Mouse (Mus musculus) liver, adult 2 months (tissue): Measurements from ENCODE around the gene Hap1. TPM values are rescaled to one million over a fixed set of nuclear protein-coding genes. Genes with fewer than 3 reads are reported as not detected.

ENCODE experiments used
- DNase-seq: peaks from one replicate; pipeline ENCODE4 v3.0.0-alpha.2; 2011; ENCODE audit warnings: low read depth, low spot score; ENCODE audit errors: extremely low read depth
- H3K27ac ChIP-seq: fragments of 200-500 bp; replicated peaks from 2 replicates; pipeline ENCODE4 v1.5.1; 2012; ENCODE audit warnings: low read depth, mild to moderate bottlenecking, control low read depth, inconsistent platforms, low read length; ENCODE audit not compliant: insufficient read depth
- H3K27me3 ChIP-seq: fragments of 200-500 bp; 2 replicates; pipeline ENCODE4 v1.6.1; 2012; ENCODE audit warnings: mild to moderate bottlenecking, moderate library complexity, low read length, inconsistent platforms; ENCODE audit not compliant: control insufficient read depth, insufficient read depth
- H3K36me3 ChIP-seq: fragments of 200-500 bp; 2 replicates; pipeline ENCODE4 v1.6.1; 2012; ENCODE audit warnings: low read length, inconsistent platforms; ENCODE audit not compliant: control insufficient read depth, insufficient read depth
- H3K4me1 ChIP-seq: fragments of 200-500 bp; 2 replicates; pipeline ENCODE4 v1.6.1; 2011; ENCODE audit warnings: low read length; ENCODE audit not compliant: control insufficient read depth, insufficient read depth
- H3K4me3 ChIP-seq: fragments of 200-500 bp; 2 replicates; pipeline ENCODE4 v1.5.1; 2011; ENCODE audit warnings: low read depth, mild to moderate bottlenecking, control low read depth, low read length, moderate library complexity; ENCODE audit not compliant: insufficient read depth
- H3K79me2 ChIP-seq: fragments of 200-500 bp; 2 replicates; pipeline ENCODE4 v1.6.1; 2012; ENCODE audit warnings: inconsistent platforms, mild to moderate bottlenecking, low read length, moderate library complexity; ENCODE audit not compliant: control insufficient read depth, insufficient read depth
- H3K9ac ChIP-seq: fragments of 200-500 bp; 2 replicates; pipeline ENCODE4 v1.6.1; 2012; ENCODE audit warnings: low read depth, mild to moderate bottlenecking, control low read depth, inconsistent platforms, low read length
- CTCF ChIP-seq: fragments of 200-500 bp; IDR thresholded peaks from 2 replicates; pipeline ENCODE4 v1.5.1; 2011; ENCODE audit warnings: low read depth, low read length, control low read depth
- POLR2A ChIP-seq: fragments of 200-500 bp; IDR thresholded peaks from 2 replicates; pipeline ENCODE4 v1.6.1; 2011; ENCODE audit warnings: low read length, control low read depth; ENCODE audit not compliant: insufficient read depth; ENCODE audit errors: extremely low read depth
- WGBS: fragments of 180-500 bp; shearing (Covaris S2); methylation state at CpG from one replicate; pipeline ENCODE4 v1.1.7; 2018; 5-methylcytosine and 5-hydroxymethylcytosine counted together
- polyA plus RNA-seq: library from polyadenylated mRNA; depleted of rRNA; stranded (reverse); fragments of >200 nt; gene quantifications from 2 replicates; pipeline ENCODE4 v1.2.3, GENCODE M21; 2012
- total RNA-seq: library from RNA; depleted of rRNA; stranded (reverse); fragments of >200 nt; gene quantifications from 2 replicates; pipeline ENCODE4 v1.2.3, GENCODE M21; 2014

Hap1 gene
- total and polyA plus RNA-seq, 2 experiments = 0.65 to 1.2 TPM

- H3K27ac ChIP-seq = no peak overlapping the region
- 56% methylated on average over 5 of the region's 5 CpGs for WGBS
Measured at GRCm38 (mm10) chr11:100357408-100357807, 1.5 kb upstream of the Hap1 start.

GRCm38 (mm10) chr11:100356819-100357211 lies 887 bp upstream of the Hap1 start:
- no peak for DNase-seq
- H3K4me1 ChIP-seq = peaks cover 2% of the 10 kb centered on the region
- no peaks in the 10 kb centered on the region for H3K79me2 ChIP-seq
- H3K27ac ChIP-seq = no peak overlapping the region
- 0 out of 2 replicates have a peak, but pooled peaks cover 3% of the 10 kb centered on the region for H3K27me3 ChIP-seq
- WGBS = 20% methylated on average over 9 of the region's 9 CpGs
- no peak overlapping the region for H3K4me3 ChIP-seq
- no peaks in the 10 kb centered on the region for H3K36me3 ChIP-seq
- no peak overlapping the region for H3K9ac ChIP-seq
- no peak for TF ChIP-seq CTCF
- TF ChIP-seq POLR2A = no peak

More at GRCm38 (mm10) chr11:100357408-100357807, 1.5 kb upstream of the Hap1 start:
- Histone ChIP-seq H3K4me1 (peaks cover 2% of the 10 kb centered on the region), H3K79me2 (no peaks in the 10 kb centered on the region), H3K27me3 (0 out of 2 replicates have a peak, but pooled peaks cover 3% of the 10 kb centered on the region), H3K9ac (no peak overlapping the region), H3K36me3 (no peaks in the 10 kb centered on the region), H3K4me3 (no peak overlapping the region)
- TF ChIP-seq POLR2A (no peak), CTCF (no peak)
- DNase-seq = no peak

- TF ChIP-seq CTCF = 0 out of 2 replicates have a peak, but pooled peaks have one; percentile 7
- no peak for TF ChIP-seq POLR2A
- Histone ChIP-seq H3K36me3 (no peaks in the 10 kb centered on the region), H3K9ac (peak overlapping the region; percentile 64), H3K27ac (no peak overlapping the region), H3K27me3 (0 out of 2 replicates have a peak, but pooled peaks cover 3% of the 10 kb centered on the region), H3K79me2 (no peaks in the 10 kb centered on the region), H3K4me3 (peak overlapping the region; percentile 80), H3K4me1 (peaks cover 2% of the 10 kb centered on the region)
- DNase-seq = no peak
- under 1% methylated on average over 54 of the region's 54 CpGs for WGBS
Measured at GRCm38 (mm10) chr11:100355151-100355951, 577 bp downstream of the Hap1 start.

- H3K27me3 ChIP-seq = 0 out of 2 replicates have a peak, but pooled peaks cover 3% of the 10 kb centered on the region
- DNase-seq = no peak
Measured at GRCm38 (mm10) chr11:100352076-100352857, 3.7 kb downstream of the Hap1 start.

GRCm38 (mm10) chr11:100344269-100344668 lies 11.7 kb downstream of the Hap1 start:
- peak overlapping the region; percentile 59; the same call in 1 of the 2 replicates for H3K27ac ChIP-seq

More at GRCm38 (mm10) chr11:100352076-100352857, 3.7 kb downstream of the Hap1 start:
- peaks cover 2% of the 10 kb centered on the region for H3K4me1 ChIP-seq
- TF ChIP-seq CTCF (peak; percentile 72), POLR2A (no peak)
- H3K79me2 ChIP-seq = no peaks in the 10 kb centered on the region
- no peak overlapping the region for H3K27ac ChIP-seq
- no peak overlapping the region for H3K9ac ChIP-seq
- H3K36me3 ChIP-seq = no peaks in the 10 kb centered on the region
- WGBS = 44% methylated on average over 10 of the region's 10 CpGs
- no peak overlapping the region for H3K4me3 ChIP-seq

GRCm38 (mm10) chr11:100335731-100336130 lies 20.2 kb downstream of the Hap1 start:
- no peak for TF ChIP-seq POLR2A
- TF ChIP-seq CTCF = no peak
- 86% methylated on average over 3 of the region's 3 CpGs for WGBS
- no peak overlapping the region for H3K27ac ChIP-seq
- H3K4me3 ChIP-seq = no peak overlapping the region
- no peaks in the 10 kb centered on the region for H3K4me1 ChIP-seq
- H3K79me2 ChIP-seq = no peaks in the 10 kb centered on the region
- no peaks in the 10 kb centered on the region for H3K36me3 ChIP-seq
- H3K9ac ChIP-seq = no peak overlapping the region
- DNase-seq = no peak
- H3K27me3 ChIP-seq = no peaks in the 10 kb centered on the region

More at GRCm38 (mm10) chr11:100344269-100344668, 11.7 kb downstream of the Hap1 start:
- no peak for TF ChIP-seq POLR2A
- no peak for TF ChIP-seq CTCF
- no peaks in the 10 kb centered on the region for H3K4me1 ChIP-seq
- no peak overlapping the region for H3K4me3 ChIP-seq
- H3K27me3 ChIP-seq = no peaks in the 10 kb centered on the region
- 89% methylated on average over 10 of the region's 10 CpGs for WGBS
- no peaks in the 10 kb centered on the region for H3K79me2 ChIP-seq
- H3K36me3 ChIP-seq = no peaks in the 10 kb centered on the region
- no peak for DNase-seq
- H3K9ac ChIP-seq = no peak overlapping the region
